Mouse (Mus musculus): Measurements from ENCODE around the gene Reg3g.

DNA sequence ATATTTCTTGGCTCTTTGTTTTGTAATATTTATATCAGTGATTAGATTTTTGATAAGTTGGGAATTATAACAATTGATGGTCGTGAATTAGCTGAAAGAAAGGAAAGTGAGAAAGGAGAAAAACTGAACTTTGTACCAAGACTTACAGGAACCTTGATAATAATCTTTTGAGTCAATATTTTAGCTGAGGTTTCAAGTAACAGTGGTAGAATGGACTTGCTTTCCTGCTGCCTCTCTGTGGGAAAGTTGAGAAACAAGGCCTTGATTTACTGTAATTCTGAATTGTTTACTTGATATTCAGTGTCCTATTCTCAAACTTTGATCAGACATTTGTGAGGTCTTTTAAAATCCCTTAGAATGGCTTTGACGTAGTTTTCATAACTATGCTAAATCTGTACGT, 615 bp upstream of the Reg3g start:
- TF ChIP-seq GATA1 (IDR thresholded peaks at IDR 0.05; ENCODE audit: borderline replicate concordance, low read length): no peak
- no peak for TF ChIP-seq FLI1 (IDR thresholded peaks at IDR 0.05; ENCODE audit: low read length)

Measured in megakaryocyte, embryonic 14.5 days (primary cell).